Mouse (Mus musculus): ENCODE measurements at regions not wholly inside any gene's neighbourhood (a gene's known extent, or its start where the extent isn't known, plus 50 kb on each side); places are given as distances from the start of the nearest gene placed in this dataset.
A peak's percentile ranks its signal among the peaks of the same experiment; 100 is the strongest.

- intact Hi-C loops (cut with DNase I) = no loop called here
Observed at GRCm38 (mm10) chr6:14819798-14820197, 64.7 kb upstream of the Ppp1r3a start.

GRCm38 (mm10) chr6:14824777-14825176 lies 69.7 kb upstream of the Ppp1r3a start:
- intact Hi-C loops (cut with DNase I) = no loop called here
- DNase-seq = no peak

More at GRCm38 (mm10) chr6:14819798-14820197, 64.7 kb upstream of the Ppp1r3a start:
- DNase-seq = no peak

GRCm38 (mm10) chr6:14838910-14839309 lies 62.2 kb upstream of the Foxp2 start:
- intact Hi-C loops (cut with DNase I) = loop anchor here (1.0 to 10.0 kb wide), 4 partner anchors 254 to 1958 kb away; no protein-coding TSS in a partner anchor
- peak in 1 of 2 experiments; percentile 1 for DNase-seq
